Comparison of ENCODE assay signal across 9 mouse cellular contexts in the genomic region with DNA sequence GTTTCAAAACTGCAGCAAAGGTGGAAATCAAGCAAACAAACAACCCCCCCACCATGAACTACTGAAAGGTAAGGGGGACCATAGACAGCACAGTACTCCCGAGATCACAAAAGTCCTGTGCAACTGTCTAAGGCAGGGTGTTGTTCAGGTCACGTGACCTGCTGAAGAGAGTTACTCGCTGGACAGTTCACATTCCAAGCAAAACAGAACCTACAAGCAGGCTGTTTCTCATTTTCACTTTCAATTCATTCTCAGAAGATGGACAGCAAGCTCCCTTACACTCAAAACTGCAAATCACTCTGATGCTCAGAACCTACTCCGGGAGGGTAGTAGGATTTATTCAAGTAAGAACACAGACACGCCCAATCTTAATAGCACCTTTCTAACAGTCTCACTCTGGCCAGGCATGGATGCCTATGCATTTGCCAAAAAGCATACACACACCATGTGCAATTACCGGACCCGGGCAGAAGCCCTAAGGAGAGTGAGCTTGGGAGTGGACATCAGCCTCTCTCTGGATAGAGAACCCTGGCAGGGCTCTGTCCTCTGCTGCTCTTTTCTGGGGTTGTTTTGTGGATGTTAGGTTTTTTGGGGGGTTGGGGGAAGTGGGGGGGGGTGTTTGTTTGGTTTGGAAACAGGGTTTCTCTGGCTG. TPM values are rescaled to one million over a fixed set of nuclear protein-coding genes. Genes with fewer than 3 reads are reported as not detected.
DNase-seq lines count a peak whose midpoint lies in the region; ATAC-seq and TF ChIP-seq lines count a peak whose summit lies in the region.
"Had no signal": no experiment of that assay in that cellular context is flagged by ENCODE, and none has a peak within 500 bp of the region (broad histone marks: within the 10 kb centered on the region; RNA-seq: fewer than 3 reads in every experiment).

No protein-coding gene starts in this region.

- intact Hi-C loops in heart, postnatal 14 days (cut with DNase I): loop anchor here (5.0 kb wide), 2 partner anchors 65 to 85 kb away; no protein-coding TSS in a partner anchor

- H3K9ac ChIP-seq in liver, embryonic 14.5 days (replicated peaks): no peak overlapping the region

- WGBS in embryonic facial prominence, embryonic 10.5 days: 77% methylated on average over 7 of the region's 7 CpGs
- 66% methylated on average over 7 of the region's 7 CpGs for WGBS in liver, embryonic 14.5 days (ENCODE audit: insufficient replicate concordance)

- no peaks in the 10 kb centered on the region for H3K27me3 ChIP-seq in embryonic facial prominence, embryonic 10.5 days (replicated peaks; ENCODE audit: low read depth, poor library complexity, severe bottlenecking)
- H3K27me3 ChIP-seq in liver, embryonic 14.5 days (ENCODE audit: control insufficient read depth, insufficient read depth, low read length): no peaks in the 10 kb centered on the region

- ATAC-seq in liver, embryonic 14.5 days (ENCODE audit: insufficient read depth): no peak
- ATAC-seq: inflammation-experienced regulatory T-cells, adult 6 months had no signal

- H3K4me3 ChIP-seq in embryonic facial prominence, embryonic 10.5 days: peak overlapping the region; percentile 97; the same call in 1 of the 2 replicates
- H3K4me3 ChIP-seq in liver, embryonic 14.5 days (ENCODE audit: insufficient read depth in 1 of 2, low read depth in 2 of 2, low read length in 2 of 2): no peak overlapping the region; a peak in 1 of 4 replicates

- no peak for TF ChIP-seq CTCF in liver, embryonic 14.5 days (IDR thresholded peaks at IDR 0.05; ENCODE audit: low read depth)

- H3K27ac ChIP-seq in embryonic facial prominence, embryonic 10.5 days (replicated peaks): no peak overlapping the region
- no peak overlapping the region for H3K27ac ChIP-seq in liver, embryonic 14.5 days

- H3K9me3 ChIP-seq in embryonic facial prominence, embryonic 10.5 days: no peaks in the 10 kb centered on the region
- H3K9me3 ChIP-seq in liver, embryonic 14.5 days (ENCODE audit: control insufficient read depth, low read length): no peaks in the 10 kb centered on the region

- H3K36me3 ChIP-seq in embryonic facial prominence, embryonic 10.5 days (replicated peaks): 0 out of 2 replicates have a peak, but pooled peaks cover under 1% of the 10 kb centered on the region
- H3K36me3 ChIP-seq in liver, embryonic 14.5 days (replicated peaks; ENCODE audit: control insufficient read depth, insufficient read depth, low read depth): no peaks in the 10 kb centered on the region

- no peak for TF ChIP-seq EP300 in liver, embryonic 14.5 days (IDR thresholded peaks at IDR 0.05; ENCODE audit: low read depth)

- peaks cover 43% of the 10 kb centered on the region for H3K4me1 ChIP-seq in embryonic facial prominence, embryonic 10.5 days
- peaks cover 29 to 45% of the 10 kb centered on the region in 2 experiments for H3K4me1 ChIP-seq in liver, embryonic 14.5 days (replicated peaks; ENCODE audit: control insufficient read depth in 2 of 2, insufficient read depth in 2 of 2, low read length in 1 of 2)

- H3K4me2 ChIP-seq in liver, embryonic 14.5 days (ENCODE audit: low read depth): peak overlapping the region; percentile 72

- DNase-seq in heart, adult 8-10 months (ENCODE audit: low spot score): peak; percentile 43
- no peak for DNase-seq in heart, postnatal 14 days
- DNase-seq in 3T3-L1 (ENCODE audit: low read depth, low spot score): peak; percentile 73
- no peak for DNase-seq in embryonic facial prominence, embryonic 10.5 days (ENCODE audit: low spot score)
- no peak for DNase-seq in liver, embryonic 14.5 days (ENCODE audit: low read depth in 3 of 3, low spot score in 3 of 3)
- no peak for DNase-seq in right cerebral cortex, adult 2 months (ENCODE audit: low spot score in 2 of 2)
- DNase-seq in right cerebral cortex, postnatal 10 days (ENCODE audit: low spot score in 2 of 2): no peak
- DNase-seq in testis, postnatal 10 days (ENCODE audit: low spot score): no peak

RNA-seq across cellular contexts. Expression of a gene that starts 2.5 kb away (rescaled TPM):
- total RNA-seq in heart, adult 8-10 months (2022): 10 to 100 TPM; 14.7 to 18.7 (median 18.0) TPM
- total RNA-seq in heart, postnatal 14 days (2021): 10 to 100 TPM; 17.6 to 18.6 TPM
- polyA plus RNA-seq in embryonic facial prominence, embryonic 10.5 days (2016; fragmentation: Nextera tagmentation; extraction: Ambion mirVana): 14.7 and 15.4 TPM in 2 replicates
- 4.7 and 7.0 TPM in 2 replicates for polyA plus RNA-seq in liver, embryonic 14.5 days (2012; rRNA removed)
- 4.9 and 5.6 TPM in 2 replicates for polyA plus RNA-seq in liver, embryonic 14.5 days (2014; fragmentation: Nextera tagmentation; extraction: Ambion mirVana)

RNA-seq across cellular contexts. Expression of a gene that starts 40.4 kb away (rescaled TPM):
- total RNA-seq in heart, adult 8-10 months (2022): 100 to 1,000 TPM in 3 of 4 experiments, 10 to 100 TPM in 1; 76.1 to 145 (median 124) TPM
- 100 to 1,000 TPM; 122 to 126 TPM for total RNA-seq in heart, postnatal 14 days (2021)
- polyA plus RNA-seq in embryonic facial prominence, embryonic 10.5 days (2016; fragmentation: Nextera tagmentation; extraction: Ambion mirVana): 546 and 551 TPM in 2 replicates
- polyA plus RNA-seq in liver, embryonic 14.5 days (2012; rRNA removed): 88.2 and 236 TPM in 2 replicates
- 453 and 467 TPM in 2 replicates for polyA plus RNA-seq in liver, embryonic 14.5 days (2014; fragmentation: Nextera tagmentation; extraction: Ambion mirVana)

RNA-seq across cellular contexts. Expression of a gene that starts 52.6 kb away (rescaled TPM):
- total RNA-seq in heart, adult 8-10 months (2022): 1 to 10 TPM; 1.3 to 2.6 (median 2.0) TPM
- 1 to 10 TPM; 4.4 to 5.8 TPM for total RNA-seq in heart, postnatal 14 days (2021)
- 33.3 and 34.6 TPM in 2 replicates for polyA plus RNA-seq in embryonic facial prominence, embryonic 10.5 days (2016; fragmentation: Nextera tagmentation; extraction: Ambion mirVana)
- polyA plus RNA-seq in liver, embryonic 14.5 days (2012; rRNA removed): 0.56 and 0.94 TPM in 2 replicates
- polyA plus RNA-seq in liver, embryonic 14.5 days (2014; fragmentation: Nextera tagmentation; extraction: Ambion mirVana): 0.85 and 0.94 TPM in 2 replicates

Comparison
In these comparisons a context has a peak if more than half of its experiments do, and no peak if none do; other contexts are left out.
1. DNase-seq: peak in heart, adult 8-10 months (single experiment) and 3T3-L1 (single experiment); none in heart, postnatal 14 days (0 of 2), embryonic facial prominence, embryonic 10.5 days (single experiment), liver, embryonic 14.5 days (0 of 3), right cerebral cortex, adult 2 months (0 of 2), right cerebral cortex, postnatal 10 days (0 of 2) and testis, postnatal 10 days (single experiment).